Mouse (Mus musculus) spleen, adult 2 months (tissue): ENCODE measurements at regions not wholly inside any gene's neighbourhood (a gene's known extent, or its start where the extent isn't known, plus 50 kb on each side); places are given as distances from the start of the nearest gene placed in this dataset.

ENCODE experiments used
- DNase-seq, 2 experiments: peaks; one replicate each; pipeline versions ENCODE4 v3.0.0 to v3.0.0-alpha.2; 2012 to 2021; ENCODE audit warnings: low spot score in 2 of 2, low read depth in 1 of 2
- H3K27ac ChIP-seq: fragments of 200-500 bp; 2 replicates; pipeline ENCODE4 v1.5.1; 2012; ENCODE audit warnings: low read length, inconsistent platforms; ENCODE audit not compliant: insufficient read depth
- H3K27me3 ChIP-seq: fragments of 200-500 bp; 2 replicates; pipeline ENCODE4 v1.6.1; 2012; ENCODE audit warnings: mild to moderate bottlenecking, moderate library complexity, low read length, inconsistent platforms; ENCODE audit not compliant: control insufficient read depth, insufficient read depth
- H3K36me3 ChIP-seq: fragments of 200-500 bp; 2 replicates; pipeline ENCODE4 v1.6.1; 2012; ENCODE audit warnings: mild to moderate bottlenecking, low read length, inconsistent platforms; ENCODE audit not compliant: control insufficient read depth, insufficient read depth
- H3K4me1 ChIP-seq: fragments of 200-500 bp; 2 replicates; pipeline ENCODE4 v1.6.1; 2011; ENCODE audit warnings: inconsistent platforms; ENCODE audit not compliant: control insufficient read depth, insufficient read depth, insufficient read length
- H3K4me3 ChIP-seq: fragments of 200-500 bp; 2 replicates; pipeline ENCODE4 v1.5.1; 2011; ENCODE audit warnings: mild to moderate bottlenecking, inconsistent platforms; ENCODE audit not compliant: insufficient read depth, insufficient read length; ENCODE audit errors: extremely low read depth
- CTCF ChIP-seq: fragments of 200-500 bp; IDR thresholded peaks from 2 replicates; pipeline ENCODE4 v1.5.1; 2011; ENCODE audit warnings: mild to moderate bottlenecking, inconsistent platforms; ENCODE audit not compliant: insufficient read depth, insufficient read length, insufficient replicate concordance; ENCODE audit errors: extremely low read depth
- POLR2A ChIP-seq: fragments of 200-500 bp; IDR thresholded peaks from 2 replicates; pipeline ENCODE4 v1.6.1; 2011; ENCODE audit warnings: low read depth, low read length, inconsistent platforms
- WGBS: fragments of 180-500 bp; shearing (Covaris S2); methylation state at CpG from one replicate; pipeline ENCODE4 v1.1.7; 2018; 5-methylcytosine and 5-hydroxymethylcytosine counted together

GRCm38 (mm10) chr12:32615000-32615399, 204.3 kb upstream of the Nampt start:
- 80% methylated on average over 3 of the region's 3 CpGs for WGBS
- TF ChIP-seq CTCF = no peak
- no peak for TF ChIP-seq POLR2A
- no peak for DNase-seq
- Histone ChIP-seq H3K4me1 (no peaks in the 10 kb centered on the region), H3K27me3 (0 out of 2 replicates have a peak, but pooled peaks cover 1% of the 10 kb centered on the region), H3K36me3 (no peaks in the 10 kb centered on the region), H3K4me3 (no peak overlapping the region), H3K27ac (no peak overlapping the region)

GRCm38 (mm10) chr12:32616086-32616485, 203.3 kb upstream of the Nampt start:
- H3K36me3 ChIP-seq = no peaks in the 10 kb centered on the region
- no peak for DNase-seq
- H3K27ac ChIP-seq = no peak overlapping the region
- no peaks in the 10 kb centered on the region for H3K4me1 ChIP-seq
- TF ChIP-seq POLR2A (no peak), CTCF (no peak)
- WGBS = 89% methylated on average over 5 of the region's 5 CpGs
- H3K27me3 ChIP-seq = 0 out of 2 replicates have a peak, but pooled peaks cover 1% of the 10 kb centered on the region
- H3K4me3 ChIP-seq = no peak overlapping the region

GRCm38 (mm10) chr12:32617031-32617430, 202.3 kb upstream of the Nampt start:
- H3K4me3 ChIP-seq = no peak overlapping the region
- TF ChIP-seq POLR2A = no peak
- TF ChIP-seq CTCF = no peak
- H3K27me3 ChIP-seq = 0 out of 2 replicates have a peak, but pooled peaks cover 1% of the 10 kb centered on the region
- 97% methylated on average over 1 of the region's 1 CpGs for WGBS
- no peaks in the 10 kb centered on the region for H3K36me3 ChIP-seq
- no peaks in the 10 kb centered on the region for H3K4me1 ChIP-seq
- DNase-seq = no peak
- no peak overlapping the region for H3K27ac ChIP-seq

- TF ChIP-seq CTCF = no peak
- no peak for TF ChIP-seq POLR2A
- 86% methylated on average over 4 of the region's 4 CpGs for WGBS
Measured at GRCm38 (mm10) chr12:32619830-32620229, 199.5 kb upstream of the Nampt start.

GRCm38 (mm10) chr12:32621739-32622138, 197.6 kb upstream of the Nampt start:
- H3K4me1 ChIP-seq = no peaks in the 10 kb centered on the region
- 90% methylated on average over 5 of the region's 5 CpGs for WGBS
- no peak overlapping the region for H3K27ac ChIP-seq
- TF ChIP-seq CTCF (no peak), POLR2A (no peak)
- DNase-seq = no peak
- H3K27me3 ChIP-seq = 0 out of 2 replicates have a peak, but pooled peaks cover 1% of the 10 kb centered on the region
- H3K4me3 ChIP-seq = no peak overlapping the region
- no peaks in the 10 kb centered on the region for H3K36me3 ChIP-seq

More at GRCm38 (mm10) chr12:32619830-32620229, 199.5 kb upstream of the Nampt start:
- Histone ChIP-seq H3K36me3 (no peaks in the 10 kb centered on the region), H3K4me1 (no peaks in the 10 kb centered on the region), H3K27ac (no peak overlapping the region), H3K4me3 (no peak overlapping the region), H3K27me3 (0 out of 2 replicates have a peak, but pooled peaks cover 1% of the 10 kb centered on the region)
- no peak for DNase-seq

GRCm38 (mm10) chr12:32628552-32628951, 190.8 kb upstream of the Nampt start:
- WGBS = 97% methylated on average over 1 of the region's 1 CpGs

GRCm38 (mm10) chr12:32632935-32633334, 186.4 kb upstream of the Nampt start:
- Histone ChIP-seq H3K4me1 (peaks cover 9% of the 10 kb centered on the region; the same call in 1 of the 2 replicates), H3K27ac (no peak overlapping the region), H3K27me3 (no peaks in the 10 kb centered on the region), H3K4me3 (no peak overlapping the region), H3K36me3 (no peaks in the 10 kb centered on the region)
- no peak for DNase-seq
- WGBS = 68% methylated on average over 3 of the region's 3 CpGs
- TF ChIP-seq CTCF = no peak
- TF ChIP-seq POLR2A = no peak

More at GRCm38 (mm10) chr12:32628552-32628951, 190.8 kb upstream of the Nampt start:
- Histone ChIP-seq H3K36me3 (no peaks in the 10 kb centered on the region), H3K4me1 (no peaks in the 10 kb centered on the region), H3K4me3 (no peak overlapping the region), H3K27ac (no peak overlapping the region), H3K27me3 (no peaks in the 10 kb centered on the region)
- no peak for TF ChIP-seq CTCF
- no peak for TF ChIP-seq POLR2A
- DNase-seq = no peak
